Mouse (Mus musculus) heart, adult 18-20 months (tissue): ENCODE data around the gene Cyp2d22. TPM values are rescaled to one million over a fixed set of nuclear protein-coding genes. Genes with fewer than 3 reads are reported as not detected.
"Not testable (repeated sequence)": the region's sequence is repeated elsewhere in the genome, so short reads cannot be mapped to it uniquely, and the experiment has no call there.

Source experiments
- DNase-seq, 2 experiments: peaks; one replicate each; pipeline ENCODE4 v3.0.0; 2021 to 2022; ENCODE audit warnings: mixed read lengths in 1 of 2
- long read RNA-seq, 2 experiments: library from polyadenylated mRNA; stranded (forward); transcript quantifications; one replicate each; pipeline ENCODE4 v2.0.0; 2021
- total RNA-seq, 2 experiments: library from RNA; stranded (reverse); gene quantifications; 2 replicates each; pipeline ENCODE4 v1.2.3; 2021

Gene Cyp2d22
- 10 to 100 TPM; 25.8 to 30.1 TPM for total RNA-seq
- long read RNA-seq, experiment 1, partial matches to known transcripts = 16 of 23 reads
- long read RNA-seq, experiment 1, other reads (novel, unspliced or antisense) = 7 of 23 reads
- long read RNA-seq, experiment 2, partial matches to known transcripts = 2 of 6 reads
- long read RNA-seq, experiment 2, other reads (novel, unspliced or antisense) = 4 of 6 reads

DNA sequence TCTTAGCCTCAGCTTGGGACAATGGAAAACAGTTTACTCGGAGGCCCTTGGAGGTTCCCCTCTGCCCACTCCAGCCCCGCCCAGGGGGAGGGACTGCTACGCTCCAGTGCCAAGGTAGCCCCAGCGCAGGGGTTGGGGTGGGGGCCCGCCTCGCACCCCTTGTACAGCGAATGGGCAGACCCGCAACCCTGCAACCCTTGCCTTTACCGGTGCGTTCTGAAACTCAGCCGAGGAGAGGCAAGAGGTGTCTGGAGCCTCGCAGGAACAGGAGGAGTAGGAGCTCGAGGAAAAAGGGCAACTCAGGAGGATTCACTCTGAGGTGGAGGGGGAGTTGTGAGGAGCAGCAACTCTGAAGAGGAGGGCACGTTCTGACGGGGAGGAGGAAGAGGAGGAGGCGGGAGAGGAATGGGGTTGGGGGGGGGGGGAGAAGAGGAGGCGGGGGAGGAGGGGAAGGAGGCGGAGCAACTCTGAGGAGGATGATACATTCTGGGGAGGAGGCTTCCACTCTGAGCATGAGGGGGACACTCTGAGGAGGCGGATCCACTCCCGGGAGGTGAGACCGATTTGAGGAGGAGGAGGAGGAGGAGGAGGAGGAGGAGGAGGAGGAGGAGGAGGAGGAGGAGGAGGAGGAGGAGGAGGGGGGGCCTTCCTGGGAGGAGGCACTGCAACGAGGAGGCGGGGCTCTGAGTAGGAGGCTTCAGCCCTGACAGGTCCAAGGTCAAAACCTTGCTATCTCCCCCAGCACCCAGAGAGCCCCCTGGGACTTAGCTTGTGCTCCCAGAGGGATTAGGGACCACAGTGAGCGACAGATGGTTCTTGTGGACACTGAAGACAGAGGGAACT is at the start of gene Cyp2d22:
Gene Cyp2d22, minus strand, starts transcription at position 390 of the 843 bp plus-strand sequence.
- peak; percentile 81 to 82 for DNase-seq

DNA sequence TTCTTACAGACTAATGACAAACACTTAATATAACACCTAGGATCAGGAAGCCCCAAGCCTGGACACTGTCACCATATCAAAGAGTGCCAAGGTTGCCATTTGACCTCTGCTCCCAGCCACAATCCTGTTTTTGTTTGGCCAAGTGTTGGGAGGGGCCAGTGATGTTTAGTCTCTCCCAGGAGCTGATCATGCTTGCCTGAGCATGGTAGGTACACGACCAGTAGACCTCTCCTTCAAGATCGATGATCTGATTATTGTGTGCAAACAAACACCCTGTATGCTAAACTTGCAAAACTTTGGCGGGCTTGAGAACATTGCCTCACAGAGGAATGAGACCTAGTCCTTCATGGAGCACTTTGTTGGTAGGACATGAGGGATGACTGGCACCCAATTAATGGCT is 43.4 kb upstream of the Cyp2d22 start:
- no peak for DNase-seq

DNA sequence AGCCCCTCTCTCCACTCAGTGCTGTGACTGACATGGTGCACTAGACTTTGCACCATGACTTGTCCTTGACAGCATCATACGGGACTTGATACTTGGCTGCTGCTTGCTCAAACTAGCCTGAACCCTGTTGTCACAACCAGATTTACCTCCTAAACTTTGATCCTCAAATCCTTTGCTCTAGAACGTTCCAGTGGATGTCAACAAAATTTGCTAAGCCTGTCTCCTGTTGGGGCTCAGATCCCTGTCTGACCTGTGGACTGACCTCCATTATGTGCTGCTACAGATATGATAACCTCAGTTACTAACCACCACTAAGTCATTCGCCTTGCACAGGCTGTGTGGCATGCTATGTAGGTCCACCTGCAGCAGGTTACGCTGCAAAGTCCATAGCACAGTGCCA is 42.9 kb upstream of the Cyp2d22 start:
- DNase-seq = no peak

DNA sequence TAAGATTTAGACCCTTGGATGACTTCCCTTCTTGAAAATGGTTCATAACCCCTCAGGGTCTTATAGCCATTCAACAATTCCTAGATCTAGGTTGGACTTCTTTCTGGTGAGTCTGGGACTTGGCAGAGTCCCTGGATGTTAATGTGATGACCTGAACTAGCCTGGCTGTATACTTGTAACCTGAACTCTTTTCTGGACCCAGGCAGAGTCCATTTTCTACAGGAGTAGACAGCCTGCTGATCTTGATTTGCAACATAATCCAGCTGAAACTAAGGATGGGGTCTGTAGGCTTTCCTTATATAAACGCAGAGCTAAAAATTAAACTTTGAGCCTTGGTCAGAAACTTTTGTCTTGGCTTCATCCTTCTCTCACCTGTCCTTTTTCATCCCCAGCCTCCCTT is 38.6 kb upstream of the Cyp2d22 start:
- DNase-seq = no peak

DNA sequence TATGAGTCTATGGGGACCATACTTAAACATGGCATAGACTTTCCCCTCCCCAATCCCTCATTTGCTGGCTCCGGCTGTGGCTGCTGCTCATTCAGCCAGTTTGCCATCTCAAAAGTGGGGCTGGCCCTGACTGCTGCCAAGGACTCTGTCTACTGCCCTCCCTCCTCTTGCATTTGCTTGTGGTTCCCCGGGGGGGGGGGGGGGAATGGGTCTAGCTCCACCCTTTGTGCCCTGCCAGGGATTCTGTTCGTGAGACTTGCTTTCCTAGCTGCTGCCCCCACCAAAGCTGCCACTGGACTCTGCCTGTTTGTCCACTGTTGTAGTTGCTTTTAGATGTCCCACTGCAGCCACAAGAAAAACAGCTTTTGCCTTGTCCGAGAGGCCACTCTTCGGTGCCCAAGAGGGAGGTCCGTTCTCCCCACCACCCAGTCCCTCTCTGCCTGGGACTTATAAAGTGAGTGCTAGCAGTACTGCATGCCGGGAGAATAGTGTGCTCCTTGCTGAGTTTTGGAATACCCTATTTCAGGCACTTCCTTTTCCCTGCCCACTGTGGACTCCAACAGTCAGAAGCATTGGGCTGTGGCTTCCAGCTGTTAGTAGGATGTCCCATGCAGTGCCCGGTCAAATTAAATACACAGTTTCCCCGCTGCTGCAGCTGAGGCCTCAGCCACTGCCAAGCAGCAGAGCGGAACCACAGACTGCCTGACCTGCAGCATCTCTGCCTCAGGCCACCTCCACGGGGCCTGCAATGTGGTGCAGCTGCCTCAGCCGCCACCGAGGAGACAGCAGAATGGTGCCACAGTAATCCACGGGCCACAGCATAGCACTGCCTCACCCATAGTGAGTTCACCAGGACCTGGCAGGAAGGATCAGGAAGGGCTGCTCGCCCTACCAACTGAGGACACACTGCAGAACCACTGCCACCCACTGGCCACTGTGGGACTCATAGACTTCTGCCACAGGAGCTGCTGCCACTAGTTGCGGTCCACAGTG is 37.0 kb upstream of the Cyp2d22 start:
- DNase-seq = peak; percentile 92 to 93

DNA sequence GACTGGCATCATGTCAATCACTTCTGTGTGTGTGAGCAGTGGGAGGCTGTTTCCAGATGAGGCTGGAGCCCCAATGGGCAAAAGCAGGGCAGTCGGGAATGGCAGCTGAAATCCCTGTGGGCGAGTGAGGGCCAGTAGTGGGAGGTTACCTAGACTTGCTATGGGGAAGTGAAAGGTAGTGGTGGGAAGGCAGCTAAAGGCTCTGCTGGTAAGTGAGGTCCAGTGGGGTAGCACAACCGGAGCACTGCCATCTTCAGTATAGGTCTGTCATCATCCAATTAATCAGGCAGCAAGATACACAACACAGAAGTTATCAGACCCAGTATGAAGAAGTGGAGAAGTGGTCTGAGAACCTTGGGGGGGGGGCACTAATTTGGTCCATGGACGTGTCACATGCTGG is 27.5 kb upstream of the Cyp2d22 start:
- no peak for DNase-seq

DNA sequence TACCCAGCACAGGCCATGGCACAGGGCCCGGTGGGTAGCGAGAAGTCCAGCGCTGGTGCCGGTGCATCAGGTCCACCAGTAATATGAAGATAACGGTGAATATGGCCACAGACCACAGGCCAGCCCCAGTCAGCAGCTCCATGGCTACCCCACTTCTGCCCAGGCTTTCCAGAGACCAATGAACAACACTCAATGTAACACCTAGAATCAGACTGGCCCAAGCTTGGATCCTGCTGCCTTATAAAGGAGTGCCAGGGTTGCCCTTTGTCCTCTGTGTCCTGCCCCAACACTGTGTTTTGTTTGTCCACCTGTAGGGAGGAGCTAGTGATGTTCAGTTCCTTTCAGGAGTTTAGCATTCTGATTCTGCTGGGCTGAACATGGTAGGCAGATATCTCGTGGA is 26.9 kb upstream of the Cyp2d22 start, which contains the start of gene Cyp2d10:
Gene Cyp2d10, minus strand, starts transcription at position 215 of the 400 bp plus-strand sequence.
- DNase-seq = no peak

DNA sequence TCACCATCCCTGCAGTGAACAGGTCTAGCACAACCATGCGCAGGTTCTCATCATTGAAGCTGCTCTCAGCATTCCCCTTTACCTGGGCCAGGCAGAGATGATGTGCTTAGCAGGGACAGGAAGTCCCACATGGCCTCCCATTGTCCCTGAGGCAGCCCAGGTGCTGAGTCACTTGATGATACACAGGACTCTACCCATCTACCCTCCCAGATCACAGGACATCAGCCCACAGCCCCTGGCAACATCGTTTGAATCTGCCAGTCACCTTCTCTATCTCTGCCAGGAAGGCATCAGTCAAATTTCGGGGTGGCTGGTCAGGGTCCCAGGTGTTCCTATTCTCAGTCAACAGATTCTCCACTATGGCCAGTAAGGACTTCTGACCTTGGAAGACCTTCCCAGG is 24.1 kb upstream of the Cyp2d22 start:
- DNase-seq = no peak

DNA sequence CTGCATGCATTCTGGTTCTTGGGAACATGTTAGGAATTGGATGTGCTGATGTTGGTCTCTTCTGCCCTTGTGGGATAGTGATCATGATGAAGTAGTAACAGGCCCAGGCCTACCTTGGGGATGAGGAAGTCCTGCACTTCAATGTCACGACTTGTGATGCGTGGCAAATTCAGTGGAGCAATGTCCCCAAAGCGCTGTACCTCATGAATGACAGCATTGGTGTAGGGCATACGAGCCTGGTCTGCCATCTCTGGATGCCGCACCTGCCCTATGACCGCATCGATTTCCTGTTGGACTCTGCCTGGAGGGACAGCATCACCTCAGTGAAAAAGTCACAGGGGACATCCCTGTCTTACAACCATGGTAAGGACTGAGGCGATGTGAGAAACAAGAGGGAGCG is 23.5 kb upstream of the Cyp2d22 start:
- DNase-seq = no peak

DNA sequence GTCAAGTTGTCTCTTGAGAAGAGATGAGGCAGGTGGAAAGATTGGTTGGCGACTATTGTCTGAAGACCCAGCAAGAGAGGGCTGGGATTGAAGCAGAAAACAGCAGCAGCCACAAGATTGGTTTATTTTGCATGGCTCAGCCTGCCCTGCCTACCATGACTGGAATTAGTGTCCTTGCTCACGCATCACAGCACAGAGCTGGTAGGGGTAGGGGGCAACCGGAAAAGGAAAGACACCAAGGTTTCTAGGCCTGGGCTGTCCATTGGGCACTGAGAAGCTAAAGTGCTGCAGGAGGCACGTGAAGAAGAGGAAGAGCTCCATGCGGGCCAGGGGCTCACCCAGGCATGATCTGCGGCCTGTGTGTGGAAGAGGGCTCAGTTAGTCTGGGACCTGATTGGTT is 22.7 kb upstream of the Cyp2d22 start:
- DNase-seq = no peak

DNA sequence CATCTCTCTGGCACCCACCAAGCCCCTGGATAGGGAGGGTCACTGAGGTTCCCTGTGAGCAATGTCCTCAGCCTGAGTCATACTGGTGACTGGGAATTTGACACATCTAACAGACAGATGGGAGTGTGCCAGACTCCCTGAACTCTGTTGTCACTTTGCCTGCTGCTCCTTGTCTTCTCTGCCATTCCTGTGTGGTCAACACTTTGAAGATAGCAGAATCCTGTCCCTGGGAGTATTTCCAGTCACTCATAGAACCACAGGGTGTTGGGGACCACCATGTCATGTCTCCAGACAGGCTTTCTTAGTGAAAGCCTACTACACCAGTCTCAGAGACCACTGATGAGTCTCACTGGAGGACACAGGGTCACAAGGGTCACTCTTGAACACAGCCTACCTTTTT is 22.0 kb upstream of the Cyp2d22 start:
- DNase-seq = no peak

DNA sequence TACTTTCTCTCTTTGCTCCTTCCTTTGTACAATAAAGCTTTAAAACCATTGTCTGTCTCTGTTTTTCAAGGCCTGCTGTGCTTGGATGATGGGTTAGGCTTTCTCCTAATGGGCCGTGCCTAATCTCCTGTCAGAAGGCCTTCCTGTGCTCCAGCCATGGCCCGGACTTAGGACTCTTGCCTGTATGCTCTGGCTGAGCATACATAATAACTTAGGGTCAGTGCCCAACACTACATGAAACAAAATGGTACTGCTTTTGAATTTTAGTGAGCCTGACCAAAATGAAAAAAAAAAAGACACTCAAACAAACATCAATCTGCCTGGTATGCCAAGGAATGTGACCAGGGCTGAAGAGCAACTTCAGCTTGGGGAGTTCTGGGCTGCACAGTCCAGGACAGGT is 21.5 kb upstream of the Cyp2d22 start:
- DNase-seq = no peak

DNA sequence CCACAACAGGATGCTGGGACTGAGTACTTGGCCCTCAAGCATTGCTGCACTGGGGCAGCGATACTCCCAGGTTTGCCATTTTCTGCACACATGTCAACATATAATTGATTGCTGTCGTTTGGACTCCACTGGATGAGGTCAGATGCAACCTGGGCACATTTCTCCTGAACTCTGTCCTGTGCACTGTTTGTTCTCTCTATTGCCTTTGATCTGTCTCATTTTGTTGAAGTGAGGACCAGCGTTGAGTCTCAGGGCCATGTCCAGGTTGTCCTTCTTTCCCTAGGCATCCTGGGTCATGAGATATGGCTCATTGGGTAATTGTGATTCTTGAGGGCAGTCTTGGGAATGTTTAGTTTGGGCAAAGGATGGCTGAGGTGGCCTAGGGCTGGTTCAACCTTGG is 15.9 kb upstream of the Cyp2d22 start:
- DNase-seq = not testable (repeated sequence)

DNA sequence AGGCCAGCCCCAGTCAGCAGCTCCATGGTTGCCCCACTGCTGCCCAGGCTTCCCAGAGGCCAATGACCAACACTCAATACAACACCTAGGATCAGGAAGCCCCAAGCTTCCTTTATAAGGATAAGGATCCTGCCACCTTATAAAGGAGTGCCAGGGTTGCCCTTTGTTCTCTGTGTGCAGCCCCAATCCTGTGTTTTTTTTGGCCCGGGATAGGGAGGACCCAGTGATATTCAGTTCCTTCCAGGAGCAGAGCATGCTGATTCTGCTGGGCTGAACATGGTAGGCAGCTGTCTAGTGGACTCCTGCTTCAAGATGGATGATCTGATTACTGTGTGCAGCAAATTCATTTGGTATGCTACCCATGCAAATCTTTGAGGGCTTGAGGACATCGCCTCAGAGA is 13.9 kb upstream of the Cyp2d22 start, which contains the start of gene Cyp2d11:
Gene Cyp2d11, minus strand, starts transcription at position 101 of the 400 bp plus-strand sequence.
- DNase-seq = not testable (repeated sequence)

DNA sequence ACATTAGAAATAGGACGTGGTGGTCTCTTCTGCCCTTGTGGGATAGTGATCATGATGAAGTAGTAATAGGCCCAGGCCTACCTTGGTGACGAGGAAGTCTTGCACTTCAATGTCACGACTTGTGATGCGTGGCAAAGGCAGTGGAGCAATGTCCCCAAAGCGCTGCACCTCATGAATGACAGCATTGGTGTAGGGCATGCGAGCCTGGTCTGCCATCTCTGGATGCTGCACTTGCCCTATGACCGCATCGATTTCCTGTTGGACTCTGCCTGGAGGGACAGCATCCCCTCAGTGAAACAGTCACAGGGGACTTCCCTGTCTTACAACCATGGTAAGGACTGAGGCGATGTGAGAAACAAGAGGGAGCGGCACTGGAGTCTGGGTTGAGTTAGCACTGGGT is 9.9 kb upstream of the Cyp2d22 start:
- DNase-seq = not testable (repeated sequence)

DNA sequence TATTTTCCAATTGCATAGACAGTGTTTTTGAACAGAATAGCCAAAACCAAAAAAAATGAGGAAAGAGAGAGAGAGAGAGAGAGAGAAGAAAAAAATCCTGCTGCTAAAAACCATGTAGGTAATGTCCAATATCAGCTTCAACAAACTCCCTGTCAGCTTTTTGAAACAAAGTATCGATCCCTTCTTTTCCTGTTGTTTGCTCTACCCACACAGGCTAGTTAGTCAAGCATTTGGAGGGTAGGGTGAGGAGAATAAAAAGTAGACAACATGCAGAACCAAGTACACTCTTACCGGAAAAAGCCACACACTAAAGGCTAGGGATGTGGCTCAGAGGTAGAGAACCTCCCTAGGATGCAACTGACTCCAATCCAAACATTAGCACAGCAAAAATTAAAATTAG is 5.7 kb upstream of the Cyp2d22 start:
- DNase-seq = no peak

DNA sequence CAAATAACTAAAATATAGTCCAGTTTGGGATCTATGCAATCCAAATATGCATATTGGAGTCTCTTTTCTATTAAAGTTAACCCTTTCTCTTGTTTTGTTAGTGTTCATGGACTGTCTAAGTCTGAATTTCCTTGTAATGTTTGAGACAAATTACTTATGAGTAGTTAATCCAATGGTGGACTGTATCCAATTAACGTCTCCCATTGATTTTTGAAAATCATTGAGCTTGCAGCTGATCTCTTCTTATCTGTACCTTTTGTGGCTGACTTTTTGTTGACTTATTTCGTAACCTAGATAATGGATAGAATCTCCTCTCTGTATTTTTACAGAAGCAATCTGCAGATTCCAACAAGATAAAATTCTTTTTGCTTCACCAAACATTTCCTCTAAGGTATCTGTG is 2.4 kb upstream of the Cyp2d22 start:
- DNase-seq = no peak

DNA sequence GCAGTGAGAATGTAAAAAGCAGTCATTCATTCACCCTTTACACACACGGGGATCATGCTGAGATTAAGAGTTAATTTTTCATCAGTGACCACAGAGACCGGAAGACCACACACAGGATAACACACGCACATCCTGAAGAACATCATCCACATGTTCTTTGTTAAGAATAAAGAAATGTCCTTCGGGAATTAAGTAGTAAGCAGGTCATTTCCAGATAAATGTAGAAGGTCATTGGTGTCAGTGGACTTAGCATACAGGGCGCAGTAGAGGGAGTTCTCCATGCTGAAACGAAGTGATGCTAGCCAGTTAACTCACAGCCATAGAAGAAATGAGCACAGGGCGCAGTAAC is 628 bp upstream of the Cyp2d22 start:
- DNase-seq = no peak

DNA sequence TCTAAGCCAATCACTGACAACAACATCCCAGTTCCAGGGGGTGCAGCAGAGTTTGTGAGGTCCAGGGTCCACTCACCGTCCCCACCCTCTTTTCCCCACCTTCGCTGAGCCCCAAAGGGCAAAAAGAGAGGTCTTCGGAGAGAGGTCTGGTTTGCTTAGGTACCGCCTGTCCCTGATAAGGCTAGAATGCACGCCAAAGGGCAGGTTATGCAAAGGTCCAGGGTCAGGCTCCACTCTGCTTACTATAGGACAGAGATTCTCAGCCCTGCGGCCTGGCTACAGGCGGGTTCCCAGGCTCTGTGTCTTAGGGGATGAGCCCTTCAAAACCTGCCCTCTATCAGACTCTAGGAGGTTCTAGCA is 569 bp downstream of the Cyp2d22 start:
- DNase-seq = no peak

DNA sequence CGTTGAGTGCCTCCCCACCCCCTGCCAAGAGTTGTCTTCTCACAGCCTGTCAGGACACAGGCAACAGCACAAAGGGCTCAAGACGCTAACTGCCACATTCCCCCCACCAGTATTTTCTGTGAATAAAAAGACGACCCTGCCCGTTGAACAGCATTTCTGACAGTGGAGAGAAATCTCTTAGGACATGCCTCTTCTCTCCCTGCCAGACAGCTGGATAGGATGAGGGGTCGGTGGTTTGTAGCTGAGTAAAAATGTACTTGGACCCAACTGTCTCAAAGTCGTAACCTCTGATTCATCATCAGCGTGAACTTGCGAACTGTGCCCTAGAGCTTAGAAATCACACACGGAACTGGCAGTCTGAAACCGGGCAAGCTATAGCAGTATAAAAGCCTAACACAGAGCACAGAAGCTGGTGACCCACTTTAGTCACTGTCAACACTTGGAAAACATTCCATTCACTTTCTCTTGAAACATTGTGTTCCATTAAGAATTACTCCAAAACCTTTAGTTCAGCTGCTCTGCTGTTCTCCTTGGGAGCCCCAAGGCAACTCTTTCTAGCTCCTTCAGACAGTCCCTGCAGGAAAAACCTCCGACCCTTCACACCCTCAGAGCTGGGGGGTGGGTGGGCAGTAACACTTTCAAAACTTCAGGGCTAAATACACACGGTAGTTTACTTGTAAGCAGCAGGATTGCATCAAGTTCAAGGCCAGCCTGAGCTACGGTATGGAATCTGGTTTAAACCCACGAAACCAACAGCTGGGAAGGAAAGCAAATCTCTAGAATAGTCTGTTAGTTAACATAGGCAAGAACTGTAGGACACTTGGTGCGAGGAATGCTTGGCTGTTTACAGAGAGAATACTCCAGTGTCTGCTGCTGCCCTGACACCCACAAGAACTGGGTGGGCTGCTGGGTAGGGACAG is 1.5 kb downstream of the Cyp2d22 start:
- peak; percentile 56 to 63 for DNase-seq

DNA sequence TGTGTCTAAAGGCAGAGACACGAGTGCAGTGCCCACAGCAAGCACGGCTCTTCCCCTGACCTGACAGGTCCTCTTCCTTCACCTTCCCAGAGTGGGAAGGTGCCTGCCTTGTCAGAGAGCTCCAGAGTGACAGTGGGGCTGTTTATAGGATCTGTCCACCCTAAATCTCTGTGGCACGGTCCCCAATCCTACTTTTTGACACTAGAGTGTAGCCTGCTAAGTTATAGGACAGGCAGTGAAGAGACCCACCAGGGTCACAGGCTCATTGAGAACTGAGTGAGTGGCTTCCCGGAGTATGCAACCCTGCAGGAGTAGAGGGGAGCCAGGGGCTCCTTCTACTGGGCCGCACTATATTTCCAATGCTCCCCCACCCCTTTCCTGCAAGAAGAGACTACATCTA is 2.4 kb downstream of the Cyp2d22 start:
- DNase-seq = no peak
